Mouse (Mus musculus): ENCODE measurements at regions not wholly inside any gene's neighbourhood (a gene's known extent, or its start where the extent isn't known, plus 50 kb on each side); places are given as distances from the start of the nearest gene placed in this dataset.

DNA sequence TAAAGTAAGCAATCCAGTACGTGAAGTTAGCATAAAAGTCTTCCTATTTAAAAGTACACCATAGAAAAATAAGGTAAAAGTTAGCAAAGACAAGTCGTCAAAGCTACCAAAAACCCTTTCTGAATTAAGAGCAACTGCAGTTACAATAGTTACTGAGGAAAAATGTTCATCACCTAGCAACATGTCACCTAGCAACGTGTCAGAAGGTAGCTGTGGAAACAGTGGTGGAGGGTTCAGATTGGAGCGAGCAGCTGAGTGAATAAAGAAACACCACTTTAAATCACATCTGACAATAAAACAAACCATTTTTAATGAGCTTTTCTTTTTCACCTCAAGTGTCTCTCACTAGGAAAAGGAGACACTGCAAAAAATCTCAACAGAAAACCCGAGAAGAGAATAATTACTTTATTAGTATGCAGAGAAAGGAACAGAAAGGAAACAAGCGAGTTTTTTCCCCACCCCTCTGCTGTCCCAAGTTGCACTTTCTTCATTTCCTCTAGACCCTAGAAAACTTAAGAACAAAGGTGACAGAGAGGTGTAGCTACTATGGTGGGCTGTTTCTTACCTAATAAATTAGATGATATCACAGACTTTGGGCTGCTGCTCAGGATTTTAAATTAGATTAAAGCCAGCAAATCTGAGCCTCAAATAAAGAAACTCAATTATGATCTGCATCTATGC, 275.4 kb downstream of the 1700017N19Rik start:
- TF ChIP-seq CTCF (IDR thresholded peaks at IDR 0.05; ENCODE audit: borderline replicate concordance, control insufficient read depth, extremely low read depth, insufficient read depth, low read length, poor library complexity) (no peak), POLR2A (IDR thresholded peaks at IDR 0.05; ENCODE audit: control insufficient read depth, extremely low read depth, insufficient read depth, low read length, poor library complexity) (no peak)
